Mouse (Mus musculus) hindbrain, embryonic 10.5 days (tissue): ENCODE data around the gene Dlx2. TPM values are rescaled to one million over a fixed set of nuclear protein-coding genes. Genes with fewer than 3 reads are reported as not detected.

Experiments used
- DNase-seq: peaks from one replicate; pipeline ENCODE4 v3.0.0-alpha.2; 2017; ENCODE audit warnings: low spot score
- H3K27ac ChIP-seq: fragments of 300-500 bp; sonication (generic); 2 replicates; pipeline ENCODE4 v1.5.1; 2016; ENCODE audit warnings: mild to moderate bottlenecking, moderate library complexity
- H3K27me3 ChIP-seq: fragments of 300-500 bp; sonication (generic); 2 replicates; pipeline ENCODE4 v1.6.1; 2016; ENCODE audit warnings: mild to moderate bottlenecking; ENCODE audit not compliant: poor library complexity, insufficient read depth, severe bottlenecking
- H3K36me3 ChIP-seq: fragments of 300-500 bp; sonication (generic); 2 replicates; pipeline ENCODE4 v1.6.1; 2016; ENCODE audit warnings: mild to moderate bottlenecking, moderate library complexity
- H3K4me1 ChIP-seq: fragments of 300-500 bp; sonication (generic); replicated peaks from 2 replicates; pipeline ENCODE4 v1.6.1; 2016; ENCODE audit warnings: mild to moderate bottlenecking
- H3K4me3 ChIP-seq: fragments of 300-500 bp; sonication (generic); 2 replicates; pipeline ENCODE4 v1.5.1; 2016; ENCODE audit warnings: mild to moderate bottlenecking, moderate library complexity
- H3K9me3 ChIP-seq: fragments of 300-500 bp; sonication (generic); 2 replicates; pipeline ENCODE4 v1.6.1; 2016; ENCODE audit warnings: mild to moderate bottlenecking, moderate library complexity
- WGBS: fragments of 180-500 bp; shearing (Covaris S2); methylation state at CpG from one replicate; pipeline ENCODE4 v1.1.7; 2016; 5-methylcytosine and 5-hydroxymethylcytosine counted together
- polyA plus RNA-seq: library from polyadenylated mRNA; unstranded; fragments of >200 nt; fragmentation: Nextera tagmentation; extraction: Ambion mirVana; gene quantifications from 2 replicates; pipeline ENCODE4 v1.2.1, GENCODE M21; 2016

Dlx2 gene
- polyA plus RNA-seq, 1 experiment from 2014 or later = 7.8 TPM

- peak; percentile 75 for DNase-seq
- no peaks in the 10 kb centered on the region for H3K9me3 ChIP-seq
- under 1% methylated on average over 59 of the region's 59 CpGs for whole genome bisulfite sequencing
- peak overlapping the region; percentile 72 for H3K4me3 ChIP-seq
- peaks cover 55% of the 10 kb centered on the region for H3K4me1 ChIP-seq
- peak overlapping the region; percentile 73 for H3K27ac ChIP-seq
- peaks cover 98% of the 10 kb centered on the region for H3K27me3 ChIP-seq
- no peaks in the 10 kb centered on the region for H3K36me3 ChIP-seq
Observed at GRCm38 (mm10) chr2:71545882-71546639, 493 bp downstream of the Dlx2 start.

- H3K36me3 ChIP-seq = no peaks in the 10 kb centered on the region
- peak overlapping the region; percentile 72 for H3K4me3 ChIP-seq
- peak; percentile 61 for DNase-seq
- H3K4me1 ChIP-seq = peaks cover 57% of the 10 kb centered on the region
- H3K9me3 ChIP-seq = no peaks in the 10 kb centered on the region
- H3K27ac ChIP-seq = peak overlapping the region; percentile 73
- under 1% methylated on average over 32 of the region's 32 CpGs for WGBS
- peaks cover 98% of the 10 kb centered on the region for H3K27me3 ChIP-seq
Observed at GRCm38 (mm10) chr2:71545401-71545881, 1.1 kb downstream of the Dlx2 start.

GRCm38 (mm10) chr2:71544391-71545285, 1.9 kb downstream of the Dlx2 start:
- Histone ChIP-seq H3K4me1 (peaks cover 65% of the 10 kb centered on the region), H3K36me3 (no peaks in the 10 kb centered on the region), H3K9me3 (no peaks in the 10 kb centered on the region), H3K27ac (peak overlapping the region; percentile 64), H3K27me3 (peaks cover 98% of the 10 kb centered on the region), H3K4me3 (peak overlapping the region; percentile 72)
- peak; percentile 64 for DNase-seq
- WGBS = under 1% methylated on average over 61 of the region's 61 CpGs

- Histone ChIP-seq H3K4me3 (peak overlapping the region; percentile 72), H3K27ac (peak overlapping the region; percentile 64), H3K27me3 (peaks cover 98% of the 10 kb centered on the region), H3K36me3 (no peaks in the 10 kb centered on the region), H3K9me3 (no peaks in the 10 kb centered on the region), H3K4me1 (peaks cover 72% of the 10 kb centered on the region)
- DNase-seq = peak; percentile 60
- WGBS = under 1% methylated on average over 20 of the region's 20 CpGs
Observed at GRCm38 (mm10) chr2:71543948-71544347, 2.6 kb downstream of the Dlx2 start.

- WGBS = under 1% methylated on average over 9 of the region's 9 CpGs
Observed at GRCm38 (mm10) chr2:71543531-71543930, 3.0 kb downstream of the Dlx2 start.

GRCm38 (mm10) chr2:71542816-71543301, 3.7 kb downstream of the Dlx2 start:
- Histone ChIP-seq H3K4me3 (peak overlapping the region; percentile 37), H3K9me3 (no peaks in the 10 kb centered on the region), H3K27me3 (peaks cover 98% of the 10 kb centered on the region), H3K27ac (peak overlapping the region; percentile 53; the same call in 1 of the 2 replicates), H3K4me1 (peaks cover 78% of the 10 kb centered on the region), H3K36me3 (no peaks in the 10 kb centered on the region)
- DNase-seq = peak; percentile 73
- under 1% methylated on average over 30 of the region's 30 CpGs for WGBS

More at GRCm38 (mm10) chr2:71543531-71543930, 3.0 kb downstream of the Dlx2 start:
- peak overlapping the region; percentile 72 for H3K4me3 ChIP-seq
- H3K4me1 ChIP-seq = peaks cover 77% of the 10 kb centered on the region
- peak overlapping the region; percentile 64; the same call in 1 of the 2 replicates for H3K27ac ChIP-seq
- H3K36me3 ChIP-seq = no peaks in the 10 kb centered on the region
- H3K9me3 ChIP-seq = no peaks in the 10 kb centered on the region
- peaks cover 98% of the 10 kb centered on the region for H3K27me3 ChIP-seq
- no peak for DNase-seq

- H3K36me3 ChIP-seq = no peaks in the 10 kb centered on the region
- DNase-seq = no peak
- peak overlapping the region; percentile 53; the same call in 1 of the 2 replicates for H3K27ac ChIP-seq
- H3K4me3 ChIP-seq = peak overlapping the region; percentile 37
- H3K27me3 ChIP-seq = peaks cover 100% of the 10 kb centered on the region
- no peaks in the 10 kb centered on the region for H3K9me3 ChIP-seq
- peaks cover 78% of the 10 kb centered on the region for H3K4me1 ChIP-seq
- 1% methylated on average over 11 of the region's 11 CpGs for WGBS
Observed at GRCm38 (mm10) chr2:71542227-71542815, 4.2 kb downstream of the Dlx2 start.

- Histone ChIP-seq H3K27me3 (peaks cover 100% of the 10 kb centered on the region), H3K4me3 (peak overlapping the region; percentile 38), H3K9me3 (no peaks in the 10 kb centered on the region), H3K27ac (peak overlapping the region; percentile 46; the same call in 1 of the 2 replicates), H3K4me1 (peaks cover 72% of the 10 kb centered on the region), H3K36me3 (no peaks in the 10 kb centered on the region)
- DNase-seq = peak; percentile 65
- WGBS = under 1% methylated on average over 37 of the region's 37 CpGs
Observed at GRCm38 (mm10) chr2:71541418-71542226, 4.9 kb downstream of the Dlx2 start.

GRCm38 (mm10) chr2:71540611-71541417, 5.7 kb downstream of the Dlx2 start:
- WGBS = under 1% methylated on average over 48 of the region's 48 CpGs
- peak overlapping the region; percentile 46 for H3K27ac ChIP-seq

GRCm38 (mm10) chr2:71534242-71535052, 12.1 kb downstream of the Dlx2 start:
- Histone ChIP-seq H3K4me3 (peak overlapping the region; percentile 4; the same call in 1 of the 2 replicates), H3K36me3 (no peaks in the 10 kb centered on the region), H3K27ac (no peak overlapping the region; the same call in 1 of the 2 replicates), H3K4me1 (peaks cover 42% of the 10 kb centered on the region), H3K9me3 (no peaks in the 10 kb centered on the region), H3K27me3 (peaks cover 100% of the 10 kb centered on the region)
- peak; percentile 53 for DNase-seq
- under 1% methylated on average over 20 of the region's 20 CpGs for WGBS

More at GRCm38 (mm10) chr2:71540611-71541417, 5.7 kb downstream of the Dlx2 start:
- Histone ChIP-seq H3K36me3 (no peaks in the 10 kb centered on the region), H3K9me3 (no peaks in the 10 kb centered on the region), H3K4me3 (peak overlapping the region; percentile 38), H3K27me3 (peaks cover 100% of the 10 kb centered on the region), H3K4me1 (peaks cover 64% of the 10 kb centered on the region)
- peak; percentile 65 for DNase-seq
